Mouse (Mus musculus) Patski (cell line): ENCODE data around the gene Scp2. TPM values are rescaled to one million over a fixed set of nuclear protein-coding genes. Genes with fewer than 3 reads are reported as not detected.

Experiments used
- ATAC-seq: fragments of 100-300 bp; one replicate; pipeline ENCODE4 v1.8.0; 2021
- CTCF ChIA-PET: fragments of 350-600 bp; sonication (Branson Sonifier 250); formaldehyde crosslinking; loops from one replicate; lab custom pipeline; 2022; ENCODE audit warnings: inconsistent platforms; lab: Charles Lee
- POLR2A ChIA-PET: fragments of 350-600 bp; sonication (Branson Sonifier 250); formaldehyde crosslinking; loops from one replicate; lab custom pipeline; 2022; ENCODE audit warnings: antibody characterized with exemption, inconsistent platforms; lab: Charles Lee
- DNase-seq: peaks from one replicate; pipeline ENCODE4 v3.0.0-alpha.2; 2011; ENCODE audit warnings: low read depth, low spot score
- H3K27me3 ChIP-seq: fragments of 371-371 bp; one replicate; pipeline ENCODE4 v1.5.1; 2021
- CTCF ChIP-seq: fragments of 100-300 bp; IDR thresholded peaks from one replicate; pipeline ENCODE4 v1.5.1; 2021
- in situ Hi-C: fragments of 300-500 bp; cut with MboI; formaldehyde crosslinking; loops from 3 replicates; pipeline ENCODE4 v1.11.1; 2018; ENCODE audit warnings: low pct_unique_long_range_greater_than_20kb, mixed read lengths
- polyA plus RNA-seq: library from polyadenylated mRNA; unstranded; gene quantifications from one replicate; pipeline ENCODE4 v1.2.3, GENCODE M21; 2021

Gene Scp2
- polyA plus RNA-seq, 1 experiment from 2014 or later, result 105 TPM

DNA sequence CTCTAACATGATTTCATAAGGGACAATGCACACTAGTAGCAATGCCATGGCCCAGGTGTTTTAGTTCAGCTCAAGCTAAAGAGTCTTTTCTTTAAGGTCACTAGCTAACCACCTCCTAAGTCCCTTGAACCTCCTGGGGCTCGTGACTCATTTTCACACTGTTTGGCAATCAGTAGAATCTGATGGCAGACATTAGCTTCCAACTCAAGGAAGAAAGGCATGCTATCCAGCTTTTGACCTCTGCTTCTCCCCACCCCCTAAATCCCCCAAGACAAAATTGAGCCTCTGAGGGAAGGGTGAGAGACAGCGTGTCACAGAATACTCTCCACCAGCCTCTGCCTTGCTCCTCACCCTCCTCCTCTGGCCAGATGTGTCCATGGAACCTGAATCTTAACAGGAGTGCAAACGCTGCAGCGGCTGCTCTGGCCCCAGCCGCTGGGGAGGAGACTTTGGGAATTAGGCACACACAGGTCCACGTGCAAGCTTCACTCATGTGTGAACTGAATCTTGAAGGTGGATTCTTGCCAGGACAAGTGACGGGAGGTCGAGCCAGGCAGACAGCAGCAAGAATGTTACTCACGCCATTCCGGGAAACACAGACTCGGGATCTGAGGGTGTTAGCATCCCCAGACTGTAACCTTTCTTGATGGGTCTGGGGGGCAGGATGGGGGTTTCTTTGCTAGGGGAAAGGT lies 146.0 kb downstream of the Scp2 start:
- H3K27me3 ChIP-seq, result no peaks in the 10 kb centered on the region
- DNase-seq, result peak; percentile 64
- no peak for ATAC-seq
- in situ Hi-C loops, result no loop called here
- TF ChIP-seq CTCF, result no peak
- POLR2A ChIA-PET, result interaction anchor here (1.5 kb wide), 1 partner anchor 12 kb away, joined by 4 read pairs; no protein-coding TSS in a partner anchor
- CTCF ChIA-PET, result interaction anchor here (1.5 kb wide), 1 partner anchor 11 kb away, joined by 3 read pairs; no protein-coding TSS in a partner anchor

DNA sequence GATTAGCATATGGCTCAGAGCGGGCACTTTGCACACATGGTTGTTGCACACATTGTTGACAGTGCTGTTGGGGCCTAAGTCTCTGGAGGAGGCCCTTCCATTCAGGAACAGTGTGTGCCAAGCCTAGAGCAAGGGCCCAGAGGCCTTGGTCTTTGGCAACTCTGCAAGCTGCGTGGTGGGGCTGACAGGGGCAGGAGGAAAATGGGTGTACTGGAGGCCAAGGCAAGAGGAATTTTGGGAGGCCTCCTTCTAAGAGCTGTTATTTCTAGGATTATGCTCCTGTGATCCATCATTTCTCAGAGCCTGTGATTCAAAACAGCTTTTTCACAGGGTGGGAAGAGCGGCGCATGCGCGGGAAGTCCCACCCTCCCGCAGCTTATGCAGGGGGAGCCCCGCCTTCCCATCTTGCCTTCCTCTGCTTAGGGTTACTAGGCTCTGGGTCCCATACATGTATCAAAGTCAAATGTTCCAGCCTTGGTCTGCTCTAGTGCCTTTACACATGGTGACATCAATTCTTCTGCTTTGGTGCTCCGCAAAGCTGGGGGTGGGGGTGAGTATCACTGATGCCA lies 148.3 kb downstream of the Scp2 start:
- TF ChIP-seq CTCF, result no peak
- no peaks in the 10 kb centered on the region for H3K27me3 ChIP-seq
- no peak for ATAC-seq
- no peak for DNase-seq
- CTCF ChIA-PET, result no interaction called here
- POLR2A ChIA-PET, result interaction anchor here (1.2 kb wide), 1 partner anchor 8 kb away, joined by 4 read pairs; no protein-coding TSS in a partner anchor
- in situ Hi-C loops, result no loop called here

- POLR2A ChIA-PET, result no interaction called here
- ATAC-seq (no peak), DNase-seq (no peak)
- no peak for TF ChIP-seq CTCF
- CTCF ChIA-PET, result interaction anchor here (1.4 kb wide), 1 partner anchor 23 kb away, joined by 4 read pairs; no protein-coding TSS in a partner anchor
- H3K27me3 ChIP-seq, result no peaks in the 10 kb centered on the region
- in situ Hi-C loops, result no loop called here
Measured at GRCm38 (mm10) chr4:107995727-107996126, 149.1 kb downstream of the Scp2 start.

GRCm38 (mm10) chr4:107995011-107995410 lies 149.8 kb downstream of the Scp2 start:
- ATAC-seq, result no peak
- in situ Hi-C loops, result no loop called here
- POLR2A ChIA-PET, result no interaction called here
- CTCF ChIA-PET, result interaction anchor here (1.4 kb wide), 1 partner anchor 24 kb away, joined by 4 read pairs; no protein-coding TSS in a partner anchor
- no peaks in the 10 kb centered on the region for H3K27me3 ChIP-seq
- TF ChIP-seq CTCF, result no peak
- peak; percentile 46 for DNase-seq

Other genes starting within 250 kb of the Scp2 start
- 46.6 TPM for gene Cpt2, start 221.4 kb downstream of the Scp2 start, polyA plus RNA-seq
- 0.04 TPM for gene Slc1a7, start 176.7 kb downstream of the Scp2 start, polyA plus RNA-seq
- 2.4 TPM for gene Podn, start 48.6 kb downstream of the Scp2 start, polyA plus RNA-seq
- 32.2 TPM for gene Echdc2, start 20.4 kb upstream of the Scp2 start, polyA plus RNA-seq
- 0.05 TPM for gene Zyg11a, start 73.0 kb upstream of the Scp2 start, polyA plus RNA-seq
- gene Zyg11b, start 156.1 kb upstream of the Scp2 start, polyA plus RNA-seq, result 16.8 TPM
- 30.0 TPM for gene Coa7, start 183.1 kb upstream of the Scp2 start, polyA plus RNA-seq
- not detected for gene Shisal2a, start 238.4 kb upstream of the Scp2 start, polyA plus RNA-seq